Mouse (Mus musculus): ENCODE data around the gene Lmnb2. TPM values are rescaled to one million over a fixed set of nuclear protein-coding genes. Genes with fewer than 3 reads are reported as not detected.

The Lmnb2 gene
- 29.8 and 30.9 TPM in 2 replicates for polyA plus RNA-seq (2014; fragmentation: Nextera tagmentation; extraction: Ambion mirVana)

GRCm38 (mm10) chr10:80917779-80918434 lies at the start of gene Lmnb2:
TSS of gene Lmnb2 (minus strand) at chr10:80918245.
- ATAC-seq (replicated peaks; ENCODE audit: low FRiP score) (peak; percentile 77), DNase-seq (ENCODE audit: low spot score) (peak; percentile 85)
- Histone ChIP-seq H3K4me2 (ENCODE audit: low read depth, low read length, severe bottlenecking) (peak within 1 kb of the TSS; percentile 99), H3K27me3 (ENCODE audit: control insufficient read depth, insufficient read depth, low read length) (no peaks in the 10 kb centered on the region), H3K4me1 (replicated peaks; ENCODE audit: control insufficient read depth, insufficient read depth, low read length) (peaks cover 9% of the 10 kb centered on the region), H3K4me3 (ENCODE audit: low read depth, low read length) (peak within 1 kb of the TSS; percentile 79), H3K27ac (ENCODE audit: low read depth, low read length) (peak within 1 kb of the TSS; percentile 57; the same call in 1 of the 2 replicates), H3K9ac (ENCODE audit: low read length) (peak within 1 kb of the TSS; percentile 94), H3K9me3 (ENCODE audit: control insufficient read depth, low read length) (no peaks in the 10 kb centered on the region), H3K36me3 (ENCODE audit: control insufficient read depth, insufficient read depth, low read length) (no peaks in the 10 kb centered on the region)
- WGBS: under 1% methylated on average over 52 of the region's 61 CpGs

GRCm38 (mm10) chr10:80967101-80967656 lies 49.1 kb upstream of the Lmnb2 start:
- ATAC-seq (replicated peaks; ENCODE audit: low FRiP score): no peak
- H3K9ac ChIP-seq (ENCODE audit: low read length): no peak overlapping the region
- no peaks in the 10 kb centered on the region for H3K36me3 ChIP-seq (ENCODE audit: control insufficient read depth, insufficient read depth, low read length)
- WGBS: 74% methylated on average over 3 of the region's 3 CpGs
- no peaks in the 10 kb centered on the region for H3K9me3 ChIP-seq (ENCODE audit: control insufficient read depth, low read length)
- no peak overlapping the region for H3K4me2 ChIP-seq (ENCODE audit: low read depth, low read length, severe bottlenecking)
- no peak overlapping the region for H3K4me3 ChIP-seq (ENCODE audit: low read depth, low read length)
- no peak for DNase-seq (ENCODE audit: low spot score)
- H3K27me3 ChIP-seq (ENCODE audit: control insufficient read depth, insufficient read depth, low read length): no peaks in the 10 kb centered on the region
- H3K27ac ChIP-seq (ENCODE audit: low read depth, low read length): no peak overlapping the region
- H3K4me1 ChIP-seq (replicated peaks; ENCODE audit: control insufficient read depth, insufficient read depth, low read length): no peaks in the 10 kb centered on the region

GRCm38 (mm10) chr10:80966296-80966695 lies 48.3 kb upstream of the Lmnb2 start:
- H3K36me3 ChIP-seq (ENCODE audit: control insufficient read depth, insufficient read depth, low read length): no peaks in the 10 kb centered on the region
- no peak overlapping the region for H3K9ac ChIP-seq (ENCODE audit: low read length)
- ATAC-seq (replicated peaks; ENCODE audit: low FRiP score) (no peak), DNase-seq (ENCODE audit: low spot score) (no peak)
- H3K9me3 ChIP-seq (ENCODE audit: control insufficient read depth, low read length): no peaks in the 10 kb centered on the region
- H3K4me2 ChIP-seq (ENCODE audit: low read depth, low read length, severe bottlenecking): no peak overlapping the region
- no peak overlapping the region for H3K4me3 ChIP-seq (ENCODE audit: low read depth, low read length)
- H3K27ac ChIP-seq (ENCODE audit: low read depth, low read length): no peak overlapping the region
- WGBS: 65% methylated on average over 12 of the region's 12 CpGs
- H3K4me1 ChIP-seq (replicated peaks; ENCODE audit: control insufficient read depth, insufficient read depth, low read length): no peaks in the 10 kb centered on the region
- no peaks in the 10 kb centered on the region for H3K27me3 ChIP-seq (ENCODE audit: control insufficient read depth, insufficient read depth, low read length)

- H3K27ac ChIP-seq (ENCODE audit: low read depth, low read length): no peak overlapping the region
- 72% methylated on average over 12 of the region's 12 CpGs for WGBS
- H3K4me1 ChIP-seq (replicated peaks; ENCODE audit: control insufficient read depth, insufficient read depth, low read length): no peaks in the 10 kb centered on the region
- no peak overlapping the region for H3K4me3 ChIP-seq (ENCODE audit: low read depth, low read length)
- DNase-seq (ENCODE audit: low spot score) (no peak), ATAC-seq (replicated peaks; ENCODE audit: low FRiP score) (no peak)
- no peaks in the 10 kb centered on the region for H3K27me3 ChIP-seq (ENCODE audit: control insufficient read depth, insufficient read depth, low read length)
- no peak overlapping the region for H3K9ac ChIP-seq (ENCODE audit: low read length)
- no peak overlapping the region for H3K4me2 ChIP-seq (ENCODE audit: low read depth, low read length, severe bottlenecking)
- H3K9me3 ChIP-seq (ENCODE audit: control insufficient read depth, low read length): no peaks in the 10 kb centered on the region
- no peaks in the 10 kb centered on the region for H3K36me3 ChIP-seq (ENCODE audit: control insufficient read depth, insufficient read depth, low read length)
Measured at GRCm38 (mm10) chr10:80963031-80963975, 45.3 kb upstream of the Lmnb2 start.

GRCm38 (mm10) chr10:80962585-80962984 lies 44.5 kb upstream of the Lmnb2 start:
- DNase-seq (ENCODE audit: low spot score): no peak
- ATAC-seq (replicated peaks; ENCODE audit: low FRiP score): no peak
- Histone ChIP-seq H3K4me1 (replicated peaks; ENCODE audit: control insufficient read depth, insufficient read depth, low read length) (no peaks in the 10 kb centered on the region), H3K4me2 (ENCODE audit: low read depth, low read length, severe bottlenecking) (no peak overlapping the region), H3K27ac (ENCODE audit: low read depth, low read length) (no peak overlapping the region), H3K9me3 (ENCODE audit: control insufficient read depth, low read length) (no peaks in the 10 kb centered on the region), H3K4me3 (ENCODE audit: low read depth, low read length) (no peak overlapping the region), H3K36me3 (ENCODE audit: control insufficient read depth, insufficient read depth, low read length) (no peaks in the 10 kb centered on the region), H3K9ac (ENCODE audit: low read length) (no peak overlapping the region), H3K27me3 (ENCODE audit: control insufficient read depth, insufficient read depth, low read length) (no peaks in the 10 kb centered on the region)
- 81% methylated on average over 5 of the region's 5 CpGs for WGBS

GRCm38 (mm10) chr10:80962051-80962472 lies 44.0 kb upstream of the Lmnb2 start:
- ATAC-seq (replicated peaks; ENCODE audit: low FRiP score) (no peak), DNase-seq (ENCODE audit: low spot score) (no peak)
- H3K4me2 ChIP-seq (ENCODE audit: low read depth, low read length, severe bottlenecking): no peak overlapping the region
- no peak overlapping the region for H3K4me3 ChIP-seq (ENCODE audit: low read depth, low read length)
- no peak overlapping the region for H3K27ac ChIP-seq (ENCODE audit: low read depth, low read length)
- H3K9me3 ChIP-seq (ENCODE audit: control insufficient read depth, low read length): no peaks in the 10 kb centered on the region
- H3K36me3 ChIP-seq (ENCODE audit: control insufficient read depth, insufficient read depth, low read length): no peaks in the 10 kb centered on the region
- H3K4me1 ChIP-seq (replicated peaks; ENCODE audit: control insufficient read depth, insufficient read depth, low read length): no peaks in the 10 kb centered on the region
- 56% methylated on average over 10 of the region's 10 CpGs for WGBS
- H3K27me3 ChIP-seq (ENCODE audit: control insufficient read depth, insufficient read depth, low read length): no peaks in the 10 kb centered on the region
- H3K9ac ChIP-seq (ENCODE audit: low read length): no peak overlapping the region

- no peak overlapping the region for H3K4me2 ChIP-seq (ENCODE audit: low read depth, low read length, severe bottlenecking)
- no peak overlapping the region for H3K9ac ChIP-seq (ENCODE audit: low read length)
- no peak overlapping the region for H3K4me3 ChIP-seq (ENCODE audit: low read depth, low read length)
- DNase-seq (ENCODE audit: low spot score) (peak; percentile 79), ATAC-seq (replicated peaks; ENCODE audit: low FRiP score) (no peak)
- H3K36me3 ChIP-seq (ENCODE audit: control insufficient read depth, insufficient read depth, low read length): no peaks in the 10 kb centered on the region
- H3K9me3 ChIP-seq (ENCODE audit: control insufficient read depth, low read length): no peaks in the 10 kb centered on the region
- WGBS: 12% methylated on average over 16 of the region's 16 CpGs
- no peaks in the 10 kb centered on the region for H3K27me3 ChIP-seq (ENCODE audit: control insufficient read depth, insufficient read depth, low read length)
- H3K27ac ChIP-seq (ENCODE audit: low read depth, low read length): no peak overlapping the region
- 0 out of 2 replicates have a peak, but pooled peaks cover under 1% of the 10 kb centered on the region for H3K4me1 ChIP-seq (replicated peaks; ENCODE audit: control insufficient read depth, insufficient read depth, low read length)
Measured at GRCm38 (mm10) chr10:80960551-80961508, 42.8 kb upstream of the Lmnb2 start.
